Mouse (Mus musculus): ENCODE data around the gene Cdc73. TPM values are rescaled to one million over a fixed set of nuclear protein-coding genes. Genes with fewer than 3 reads are reported as not detected.

Cdc73 gene
- 33.3 and 35.5 TPM in 2 replicates for polyA plus RNA-seq (2016; fragmentation: Nextera tagmentation; extraction: Ambion mirVana)

GRCm38 (mm10) chr1:143702741-143703262 lies at the start of gene Cdc73:
TSS of gene Cdc73 (minus strand) at chr1:143702893.
- H3K9ac ChIP-seq = peak within 1 kb of the TSS; percentile 80
- peak within 1 kb of the TSS; percentile 86 for H3K27ac ChIP-seq
- H3K4me3 ChIP-seq = peak within 1 kb of the TSS; percentile 81
- peaks cover 3% of the 10 kb centered on the region; the same call in 1 of the 2 replicates for H3K4me1 ChIP-seq
- whole genome bisulfite sequencing = under 1% methylated on average over 55 of the region's 74 CpGs
- peak; percentile 100 for ATAC-seq (ENCODE audit: low FRiP score, low read depth)
- no peaks in the 10 kb centered on the region for H3K27me3 ChIP-seq (replicated peaks)
- no peaks in the 10 kb centered on the region for H3K9me3 ChIP-seq
- peaks cover 4% of the 10 kb centered on the region for H3K36me3 ChIP-seq
- peak within 1 kb of the TSS; percentile 71 for H3K4me2 ChIP-seq (replicated peaks)

GRCm38 (mm10) chr1:143745871-143746270 lies 43.2 kb upstream of the Cdc73 start:
- no peak for ATAC-seq (ENCODE audit: low FRiP score, low read depth)
- H3K36me3 ChIP-seq = peaks cover 44% of the 10 kb centered on the region
- no peak overlapping the region for H3K4me3 ChIP-seq
- no peak overlapping the region for H3K27ac ChIP-seq
- no peaks in the 10 kb centered on the region for H3K9me3 ChIP-seq
- no peak overlapping the region for H3K4me2 ChIP-seq (replicated peaks)
- H3K27me3 ChIP-seq (replicated peaks) = no peaks in the 10 kb centered on the region
- H3K4me1 ChIP-seq = no peaks in the 10 kb centered on the region
- WGBS = 90% methylated on average over 10 of the region's 10 CpGs
- H3K9ac ChIP-seq = no peak overlapping the region

- H3K4me3 ChIP-seq = no peak overlapping the region
- no peak overlapping the region for H3K4me2 ChIP-seq (replicated peaks)
- WGBS = 55% methylated on average over 6 of the region's 6 CpGs
- H3K9ac ChIP-seq = no peak overlapping the region
- H3K9me3 ChIP-seq = no peaks in the 10 kb centered on the region
- H3K36me3 ChIP-seq = peaks cover 36% of the 10 kb centered on the region
- no peaks in the 10 kb centered on the region for H3K27me3 ChIP-seq (replicated peaks)
- no peak overlapping the region for H3K27ac ChIP-seq
- H3K4me1 ChIP-seq = no peaks in the 10 kb centered on the region
- ATAC-seq (ENCODE audit: low FRiP score, low read depth) = no peak
These were observed 39.5 kb upstream of the Cdc73 start for GRCm38 (mm10) chr1:143742186-143742585.

GRCm38 (mm10) chr1:143741331-143741730 lies 38.6 kb upstream of the Cdc73 start:
- peaks cover 30% of the 10 kb centered on the region for H3K36me3 ChIP-seq

GRCm38 (mm10) chr1:143740581-143740980 lies 37.9 kb upstream of the Cdc73 start:
- peak overlapping the region; percentile 75; the same call in 1 of the 2 replicates for H3K4me2 ChIP-seq (replicated peaks)

More at GRCm38 (mm10) chr1:143741331-143741730, 38.6 kb upstream of the Cdc73 start:
- Histone ChIP-seq H3K9ac (no peak overlapping the region), H3K27me3 (replicated peaks) (no peaks in the 10 kb centered on the region), H3K9me3 (no peaks in the 10 kb centered on the region), H3K4me1 (no peaks in the 10 kb centered on the region), H3K27ac (no peak overlapping the region), H3K4me3 (no peak overlapping the region), H3K4me2 (replicated peaks) (no peak overlapping the region)
- 90% methylated on average over 5 of the region's 5 CpGs for WGBS
- ATAC-seq (ENCODE audit: low FRiP score, low read depth) = no peak

DNA sequence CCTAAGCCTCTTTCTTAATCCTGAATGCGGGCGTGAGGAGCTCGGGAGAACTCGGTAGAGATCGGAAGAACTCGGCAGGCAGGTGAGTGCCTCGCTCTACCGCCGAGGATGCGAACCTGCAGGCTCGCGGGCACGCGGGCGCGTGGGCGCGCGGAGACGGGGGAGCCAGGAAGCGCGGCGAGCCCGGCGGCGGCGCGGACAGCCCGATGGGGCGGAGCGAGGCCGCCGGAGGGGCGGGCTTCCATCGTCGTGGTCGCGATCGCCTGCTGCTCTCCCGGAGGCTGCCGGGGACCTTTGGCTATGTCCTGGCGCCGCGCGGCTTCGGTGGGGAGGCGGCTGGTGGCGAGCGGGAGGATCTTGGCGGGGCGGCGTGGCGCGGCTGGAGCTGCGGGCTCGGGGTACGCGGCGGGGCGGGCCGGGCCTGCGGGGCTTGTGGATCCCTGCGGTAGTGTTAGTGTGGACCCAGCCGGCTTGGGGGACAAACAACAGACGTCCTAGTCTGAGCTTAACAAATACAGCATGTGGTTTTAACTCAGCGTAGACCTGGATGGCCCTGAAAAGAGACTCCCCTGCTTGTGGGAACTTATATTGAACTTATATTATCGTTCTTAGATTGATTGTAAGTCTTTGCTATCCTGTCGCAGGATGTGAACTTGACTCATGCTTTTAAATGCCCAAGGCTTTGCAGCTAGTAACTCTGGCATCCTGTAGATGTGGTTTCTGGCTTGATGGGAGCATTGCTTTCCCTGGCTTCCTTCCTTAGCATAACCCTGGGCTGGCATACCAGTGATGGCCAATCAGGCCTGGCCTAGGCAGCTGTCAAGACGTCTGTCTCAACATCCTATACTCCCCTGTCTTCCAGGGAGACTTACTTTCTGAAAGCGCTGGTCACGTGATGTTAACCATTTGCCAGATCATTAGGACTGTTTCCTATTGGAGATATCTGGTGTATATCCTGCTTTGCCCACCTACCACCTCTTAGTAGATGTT lies 37.0 kb upstream of the Cdc73 start:
- H3K36me3 ChIP-seq = peaks cover 18% of the 10 kb centered on the region
- H3K4me1 ChIP-seq = no peaks in the 10 kb centered on the region
- H3K9me3 ChIP-seq = no peaks in the 10 kb centered on the region
- H3K27ac ChIP-seq = peak overlapping the region; percentile 70
- H3K4me2 ChIP-seq (replicated peaks) = peak overlapping the region; percentile 75
- 2% methylated on average over 62 of the region's 71 CpGs for WGBS
- no peaks in the 10 kb centered on the region for H3K27me3 ChIP-seq (replicated peaks)
- H3K4me3 ChIP-seq = peak overlapping the region; percentile 74
- H3K9ac ChIP-seq = peak overlapping the region; percentile 83
- ATAC-seq (ENCODE audit: low FRiP score, low read depth) = peak; percentile 88

More at GRCm38 (mm10) chr1:143740581-143740980, 37.9 kb upstream of the Cdc73 start:
- H3K9ac ChIP-seq = no peak overlapping the region
- no peak overlapping the region for H3K27ac ChIP-seq
- H3K9me3 ChIP-seq = no peaks in the 10 kb centered on the region
- WGBS = 90% methylated on average over 10 of the region's 10 CpGs
- no peak for ATAC-seq (ENCODE audit: low FRiP score, low read depth)
- peaks cover 23% of the 10 kb centered on the region for H3K36me3 ChIP-seq
- H3K27me3 ChIP-seq (replicated peaks) = no peaks in the 10 kb centered on the region
- H3K4me3 ChIP-seq = no peak overlapping the region
- H3K4me1 ChIP-seq = no peaks in the 10 kb centered on the region

DNA sequence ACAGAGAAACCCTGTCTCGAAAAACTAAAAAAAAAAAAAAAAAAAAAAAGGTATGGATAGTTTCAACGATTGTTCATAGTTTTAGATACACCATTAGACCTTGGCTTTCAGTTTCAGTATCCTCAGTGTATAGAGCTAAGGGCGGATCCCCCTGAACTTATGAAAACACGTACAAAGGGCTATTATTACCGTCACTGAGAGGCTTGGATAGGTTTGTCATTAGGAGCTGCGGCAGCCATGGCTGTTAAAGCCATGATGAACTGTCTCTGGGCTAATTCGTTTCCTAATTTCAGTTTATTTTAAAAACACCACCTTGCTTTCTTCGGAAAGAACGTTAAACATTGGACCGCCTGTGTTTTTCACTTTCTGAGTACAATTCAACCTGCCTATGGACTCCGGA lies 36.1 kb upstream of the Cdc73 start:
- no peak overlapping the region for H3K27ac ChIP-seq
- H3K9me3 ChIP-seq = no peaks in the 10 kb centered on the region
- peak overlapping the region; percentile 74 for H3K4me3 ChIP-seq
- WGBS = 27% methylated on average over 11 of the region's 11 CpGs
- H3K9ac ChIP-seq = peak overlapping the region; percentile 83
- peak; percentile 38; the same call in 1 of the 2 replicates for ATAC-seq (ENCODE audit: low FRiP score, low read depth)
- peaks cover 11% of the 10 kb centered on the region for H3K36me3 ChIP-seq
- H3K27me3 ChIP-seq (replicated peaks) = no peaks in the 10 kb centered on the region
- H3K4me2 ChIP-seq (replicated peaks) = peak overlapping the region; percentile 75
- no peaks in the 10 kb centered on the region for H3K4me1 ChIP-seq

- Histone ChIP-seq H3K36me3 (no peaks in the 10 kb centered on the region), H3K27ac (no peak overlapping the region), H3K4me2 (replicated peaks) (no peak overlapping the region), H3K27me3 (replicated peaks) (no peaks in the 10 kb centered on the region), H3K9ac (no peak overlapping the region), H3K4me3 (no peak overlapping the region), H3K4me1 (no peaks in the 10 kb centered on the region), H3K9me3 (no peaks in the 10 kb centered on the region)
- ATAC-seq (ENCODE audit: low FRiP score, low read depth) = no peak
- WGBS = 72% methylated on average over 5 of the region's 5 CpGs
These were observed 31.3 kb upstream of the Cdc73 start for GRCm38 (mm10) chr1:143733914-143734410.

- H3K9me3 ChIP-seq = no peaks in the 10 kb centered on the region
- no peak overlapping the region for H3K9ac ChIP-seq
- no peak overlapping the region for H3K27ac ChIP-seq
- no peaks in the 10 kb centered on the region for H3K36me3 ChIP-seq
- no peak overlapping the region for H3K4me2 ChIP-seq (replicated peaks)
- WGBS = 33% methylated on average over 4 of the region's 4 CpGs
- no peaks in the 10 kb centered on the region for H3K27me3 ChIP-seq (replicated peaks)
- H3K4me1 ChIP-seq = no peaks in the 10 kb centered on the region
- no peak for ATAC-seq (ENCODE audit: low FRiP score, low read depth)
- no peak overlapping the region for H3K4me3 ChIP-seq
These were observed 29.0 kb upstream of the Cdc73 start for GRCm38 (mm10) chr1:143731691-143732090.

- Histone ChIP-seq H3K9me3 (no peaks in the 10 kb centered on the region), H3K27ac (no peak overlapping the region), H3K4me2 (replicated peaks) (no peak overlapping the region), H3K36me3 (no peaks in the 10 kb centered on the region), H3K4me1 (no peaks in the 10 kb centered on the region), H3K4me3 (no peak overlapping the region), H3K9ac (no peak overlapping the region), H3K27me3 (replicated peaks) (no peaks in the 10 kb centered on the region)
- no peak for ATAC-seq (ENCODE audit: low FRiP score, low read depth)
- 91% methylated on average over 2 of the region's 2 CpGs for WGBS
These were observed 28.2 kb upstream of the Cdc73 start for GRCm38 (mm10) chr1:143730899-143731298.

- H3K9me3 ChIP-seq = no peaks in the 10 kb centered on the region
- no peaks in the 10 kb centered on the region for H3K27me3 ChIP-seq (replicated peaks)
- H3K27ac ChIP-seq = no peak overlapping the region
- no peak overlapping the region for H3K9ac ChIP-seq
- 84% methylated on average over 9 of the region's 9 CpGs for WGBS
- H3K4me3 ChIP-seq = no peak overlapping the region
- H3K36me3 ChIP-seq = no peaks in the 10 kb centered on the region
- H3K4me2 ChIP-seq (replicated peaks) = no peak overlapping the region
- no peaks in the 10 kb centered on the region for H3K4me1 ChIP-seq
- ATAC-seq (ENCODE audit: low FRiP score, low read depth) = no peak
These were observed 25.2 kb upstream of the Cdc73 start for GRCm38 (mm10) chr1:143727701-143728445.
